Comparison of ENCODE assay signal across 23 mouse cellular contexts in genomic region chr7:89891412-89891811, GRCm38 (mm10). TPM values are rescaled to one million over a fixed set of nuclear protein-coding genes. Genes with fewer than 3 reads are reported as not detected.
DNase-seq lines count a peak whose midpoint lies in the region; ATAC-seq and TF ChIP-seq lines count a peak whose summit lies in the region.
"Had no signal": no experiment of that assay in that cellular context is flagged by ENCODE, and none has a peak within 500 bp of the region (broad histone marks: within the 10 kb centered on the region; RNA-seq: fewer than 3 reads in every experiment).

No protein-coding gene starts in this region.

- TF ChIP-seq POLR2A in testis, adult 2 months (IDR thresholded peaks at IDR 0.05; ENCODE audit: control insufficient read depth, low read depth, low read length): no peak

- TF ChIP-seq CTCF in testis, adult 2 months (IDR thresholded peaks at IDR 0.05; ENCODE audit: control insufficient read depth, insufficient read depth, insufficient replicate concordance, low read depth, low read length): no peak

- H3K27ac ChIP-seq in limb, embryonic 12.5 days: peak overlapping the region; percentile 64; the same call in 1 of the 2 replicates
- H3K27ac ChIP-seq in limb, embryonic 10.5 days: no peak overlapping the region
- H3K27ac ChIP-seq in testis, adult 2 months (ENCODE audit: control insufficient read depth, insufficient read depth, low read depth, low read length): no peak overlapping the region
- no peak overlapping the region for H3K27ac ChIP-seq in limb, embryonic 15.5 days
- H3K27ac ChIP-seq: embryonic facial prominence, embryonic 13.5 days; embryonic facial prominence, embryonic 15.5 days; forebrain, embryonic 10.5 days; forebrain, embryonic 12.5 days had no signal

- no peak overlapping the region for H3K4me3 ChIP-seq in limb, embryonic 12.5 days (replicated peaks)
- no peak overlapping the region for H3K4me3 ChIP-seq in limb, embryonic 10.5 days
- peak overlapping the region; percentile 56 for H3K4me3 ChIP-seq in testis, adult 2 months (ENCODE audit: control insufficient read depth, low read depth, low read length)
- H3K4me3 ChIP-seq in limb, embryonic 15.5 days: no peak overlapping the region
- H3K4me3 ChIP-seq: embryonic facial prominence, embryonic 13.5 days; embryonic facial prominence, embryonic 15.5 days; erythroblast, embryonic 14.5 days; forebrain, embryonic 10.5 days; forebrain, embryonic 12.5 days had no signal

- DNase-seq in limb, embryonic 10.5 days (ENCODE audit: low spot score): no peak
- no peak for DNase-seq in testis, postnatal 10 days (ENCODE audit: low spot score)
- DNase-seq in gastrocnemius, postnatal 14 days: no peak
- DNase-seq: cerebellum, adult 11 months; cerebellum, adult 8-10 months; cerebellum, adult 9-11 months had no signal

- peak; percentile 78; the same call in 1 of the 2 replicates for ATAC-seq in limb, embryonic 12.5 days (ENCODE audit: insufficient number of reproducible peaks, insufficient read depth, low FRiP score, low TSS enrichment, low read depth)
- ATAC-seq in limb, embryonic 15.5 days (ENCODE audit: insufficient number of reproducible peaks, low FRiP score, low TSS enrichment, low read depth): 0 out of 2 replicates have a peak, but pooled peaks have one; percentile 30
- ATAC-seq: activated CD4-positive, CD25-positive, alpha-beta regulatory T cell, adult 4 months; CD4-positive, CD25-positive, alpha-beta regulatory T cell, adult 4 months; forebrain, embryonic 14.5 days; forebrain, embryonic 16.5 days; Patski had no signal

- H3K9me3 ChIP-seq in limb, embryonic 12.5 days: no peaks in the 10 kb centered on the region
- H3K9me3 ChIP-seq in limb, embryonic 10.5 days (replicated peaks): no peaks in the 10 kb centered on the region
- H3K9me3 ChIP-seq in limb, embryonic 15.5 days: no peaks in the 10 kb centered on the region
- H3K9me3 ChIP-seq: embryonic facial prominence, embryonic 13.5 days; embryonic facial prominence, embryonic 15.5 days; forebrain, embryonic 10.5 days; forebrain, embryonic 12.5 days; G1E had no signal

- intact Hi-C loops in gastrocnemius, postnatal 14 days (cut with DNase I; ENCODE audit: low total_unique reads): no loop called here

- no peak overlapping the region for H3K4me2 ChIP-seq in limb, embryonic 12.5 days
- peak overlapping the region; percentile 25; the same call in 1 of the 2 replicates for H3K4me2 ChIP-seq in limb, embryonic 15.5 days
- H3K4me2 ChIP-seq: embryonic facial prominence, embryonic 13.5 days; embryonic facial prominence, embryonic 15.5 days; forebrain, embryonic 12.5 days had no signal

- WGBS in limb, embryonic 12.5 days: 64% methylated on average over 5 of the region's 5 CpGs
- WGBS in limb, embryonic 10.5 days: 85% methylated on average over 5 of the region's 5 CpGs
- 36% methylated on average over 5 of the region's 5 CpGs for whole genome bisulfite sequencing in limb, embryonic 15.5 days

- no peak overlapping the region for H3K9ac ChIP-seq in limb, embryonic 12.5 days (replicated peaks)
- H3K9ac ChIP-seq in limb, embryonic 15.5 days: no peak overlapping the region
- H3K9ac ChIP-seq: embryonic facial prominence, embryonic 13.5 days; embryonic facial prominence, embryonic 15.5 days; forebrain, embryonic 12.5 days had no signal

- no peaks in the 10 kb centered on the region for H3K27me3 ChIP-seq in limb, embryonic 12.5 days
- no peaks in the 10 kb centered on the region for H3K27me3 ChIP-seq in limb, embryonic 10.5 days (ENCODE audit: low read depth, poor library complexity, severe bottlenecking)
- H3K27me3 ChIP-seq in testis, adult 2 months (ENCODE audit: control insufficient read depth, insufficient read depth, low read length): no peaks in the 10 kb centered on the region
- H3K27me3 ChIP-seq in limb, embryonic 15.5 days: no peaks in the 10 kb centered on the region
- H3K27me3 ChIP-seq: CH12.LX; embryonic facial prominence, embryonic 13.5 days; embryonic facial prominence, embryonic 15.5 days; forebrain, embryonic 12.5 days; Patski had no signal

- 0 out of 2 replicates have a peak, but pooled peaks cover 7% of the 10 kb centered on the region for H3K4me1 ChIP-seq in limb, embryonic 12.5 days (replicated peaks)
- H3K4me1 ChIP-seq in limb, embryonic 10.5 days: no peaks in the 10 kb centered on the region
- H3K4me1 ChIP-seq in testis, adult 2 months (ENCODE audit: control insufficient read depth, insufficient read depth, low read length): no peaks in the 10 kb centered on the region
- H3K4me1 ChIP-seq in limb, embryonic 15.5 days: peaks cover 5% of the 10 kb centered on the region; the same call in 1 of the 2 replicates
- H3K4me1 ChIP-seq: embryonic facial prominence, embryonic 13.5 days; embryonic facial prominence, embryonic 15.5 days; forebrain, embryonic 12.5 days had no signal

- no peaks in the 10 kb centered on the region for H3K36me3 ChIP-seq in limb, embryonic 12.5 days
- no peaks in the 10 kb centered on the region for H3K36me3 ChIP-seq in limb, embryonic 10.5 days
- H3K36me3 ChIP-seq in testis, adult 2 months (ENCODE audit: control insufficient read depth, insufficient read depth, low read length): no peaks in the 10 kb centered on the region
- H3K36me3 ChIP-seq in limb, embryonic 15.5 days: no peaks in the 10 kb centered on the region
- H3K36me3 ChIP-seq: embryonic facial prominence, embryonic 13.5 days; embryonic facial prominence, embryonic 15.5 days; forebrain, embryonic 10.5 days; forebrain, embryonic 12.5 days; G1E had no signal

RNA-seq across cellular contexts. Expression of gene Ccdc81, which starts 12.0 kb away (rescaled TPM):
- 0.08 and 0.21 TPM in 2 replicates for polyA plus RNA-seq in limb, embryonic 12.5 days (2016; fragmentation: Nextera tagmentation; extraction: Ambion mirVana)
- polyA plus RNA-seq in limb, embryonic 10.5 days (2016; fragmentation: Nextera tagmentation; extraction: Ambion mirVana): 0.08 TPM in 1 of 2 replicates, not detected in the other
- 67.1 and 80.0 TPM in 2 replicates for polyA plus RNA-seq in testis, adult 2 months (2012; rRNA removed)
- polyA plus RNA-seq in limb, embryonic 15.5 days (2015; fragmentation: Nextera tagmentation; extraction: Ambion mirVana): 0.07 and 0.09 TPM in 2 replicates
- total RNA-seq in gastrocnemius, postnatal 14 days (2021): under 1 TPM in 1 of 2 experiments, not detected in 1; 0.16 TPM
- total RNA-seq: adrenal gland, postnatal 25 days; CH12.LX; common myeloid progenitor, adult 5-6 weeks; G1E had no signal
- polyA plus RNA-seq: activated CD4-positive, CD25-positive, alpha-beta regulatory T cell, adult 4 months; CD4-positive, CD25-positive, alpha-beta regulatory T cell, adult 4 months; erythroblast, embryonic 14.5 days; forebrain, embryonic 10.5 days; G1E; Patski had no signal

RNA-seq across cellular contexts. Expression of gene Hikeshi, which starts 49.6 kb away (rescaled TPM):
- 124 and 129 TPM in 2 replicates for polyA plus RNA-seq in limb, embryonic 12.5 days (2016; fragmentation: Nextera tagmentation; extraction: Ambion mirVana)
- 138 and 152 TPM in 2 replicates for polyA plus RNA-seq in limb, embryonic 10.5 days (2016; fragmentation: Nextera tagmentation; extraction: Ambion mirVana)
- polyA plus RNA-seq in testis, adult 2 months (2012; rRNA removed): 14.1 and 16.7 TPM in 2 replicates
- 116 and 117 TPM in 2 replicates for polyA plus RNA-seq in limb, embryonic 15.5 days (2015; fragmentation: Nextera tagmentation; extraction: Ambion mirVana)
- 10 to 100 TPM; 78.7 to 78.9 TPM for total RNA-seq in gastrocnemius, postnatal 14 days (2021)

Comparison
In these comparisons a context has a peak if more than half of its experiments do, and no peak if none do; other contexts are left out.
1. RNA of gene Ccdc81, which starts 12.0 kb away (polyA plus RNA-seq): 67.1 to 80.0 TPM in testis, adult 2 months; 0.08 to 0.21 TPM in limb, embryonic 12.5 days, 0.07 to 0.09 TPM in limb, embryonic 15.5 days and 0.08 TPM in limb, embryonic 10.5 days; every median in the first group is over 10 times any median in the second.